Mouse (Mus musculus) MEL (cell line): ENCODE results near the gene Engase. TPM values are rescaled to one million over a fixed set of nuclear protein-coding genes. Genes with fewer than 3 reads are reported as not detected.

Source experiments
- DNase-seq: peaks from one replicate; pipeline ENCODE4 v3.0.0; 2011; ENCODE audit warnings: low read depth, low spot score
- H3K27ac ChIP-seq: 2 replicates; pipeline ENCODE4 v1.5.1; 2012; ENCODE audit warnings: low read depth, mild to moderate bottlenecking, control low read depth, low read length, moderate library complexity; ENCODE audit not compliant: control insufficient read depth
- H3K27me3 ChIP-seq, 2 experiments: fragments of 150-350 bp in 1 of 2; sonication (generic) in 1 of 2; 2 replicates each; pipeline ENCODE4 v1.6.1; 2012; ENCODE audit warnings: low read length in 2 of 2, mild to moderate bottlenecking in 2 of 2, improper control_type of control experiment in 1 of 2, moderate library complexity in 1 of 2; ENCODE audit not compliant: insufficient read depth in 2 of 2, control insufficient read depth in 1 of 2
- H3K36me3 ChIP-seq, 2 experiments: 2 replicates each; pipeline ENCODE4 v1.6.1; 2012 to 2014; ENCODE audit warnings: low read length in 2 of 2, improper control_type of control experiment in 1 of 2, inconsistent platforms in 1 of 2, mild to moderate bottlenecking in 1 of 2; ENCODE audit not compliant: insufficient read depth in 2 of 2, control insufficient read depth in 1 of 2
- H3K4me1 ChIP-seq, 2 experiments: fragments of 150-350 bp in 1 of 2; sonication (generic) in 1 of 2; 2 replicates each; pipeline ENCODE4 v1.6.1; 2012; ENCODE audit warnings: low read length in 2 of 2, improper control_type of control experiment in 1 of 2, mild to moderate bottlenecking in 1 of 2; ENCODE audit not compliant: insufficient read depth in 2 of 2, control insufficient read depth in 1 of 2
- H3K4me3 ChIP-seq, 2 experiments: fragments of 150-350 bp in 1 of 2; sonication (generic) in 1 of 2; 2 replicates each; pipeline ENCODE4 v1.5.1; 2012; ENCODE audit warnings: low read depth in 2 of 2, low read length in 2 of 2, mild to moderate bottlenecking in 2 of 2, moderate library complexity in 2 of 2, control low read depth in 1 of 2, improper control_type of control experiment in 1 of 2; ENCODE audit not compliant: control insufficient read depth in 1 of 2, insufficient read depth in 1 of 2
- H3K79me2 ChIP-seq: 2 replicates; pipeline ENCODE4 v1.6.1; 2012; ENCODE audit warnings: mild to moderate bottlenecking, low read length, moderate library complexity; ENCODE audit not compliant: control insufficient read depth, poor library complexity, insufficient read depth
- H3K9ac ChIP-seq: 2 replicates; pipeline ENCODE4 v1.6.1; 2012; ENCODE audit warnings: low read depth, mild to moderate bottlenecking, control low read depth, low read length, moderate library complexity; ENCODE audit not compliant: control insufficient read depth, poor library complexity, severe bottlenecking
- H3K9me3 ChIP-seq: fragments of 150-350 bp; sonication (generic); replicated peaks from 2 replicates; pipeline ENCODE4 v1.6.1; 2012; ENCODE audit warnings: mild to moderate bottlenecking, low read length, improper control_type of control experiment, moderate library complexity; ENCODE audit not compliant: insufficient read depth
- CHD1 ChIP-seq: IDR thresholded peaks from 2 replicates; pipeline ENCODE4 v1.6.1; 2012; ENCODE audit warnings: low read depth, mild to moderate bottlenecking, inconsistent platforms, low read length, improper control_type of control experiment
- ELF1 ChIP-seq: IDR thresholded peaks from 2 replicates; pipeline ENCODE4 v1.6.1; 2014; ENCODE audit warnings: low read depth, mild to moderate bottlenecking, inconsistent platforms, low read length, improper control_type of control experiment, moderate library complexity
- EP300 ChIP-seq, 2 experiments: IDR thresholded peaks; 2 replicates each; pipeline ENCODE4 v1.6.1; 2011; ENCODE audit warnings: improper control_type of control experiment in 2 of 2, low read length in 2 of 2, low read depth in 1 of 2, mild to moderate bottlenecking in 1 of 2
- ETS1 ChIP-seq: IDR thresholded peaks from 2 replicates; pipeline ENCODE4 v1.6.1; 2012; ENCODE audit warnings: low read depth, mild to moderate bottlenecking, inconsistent platforms, low read length, improper control_type of control experiment, moderate library complexity
- HCFC1 ChIP-seq: IDR thresholded peaks from 2 replicates; pipeline ENCODE4 v1.6.1; 2012; ENCODE audit warnings: low read depth, mild to moderate bottlenecking, inconsistent platforms, low read length, improper control_type of control experiment, moderate library complexity
- MAZ ChIP-seq: IDR thresholded peaks from 2 replicates; pipeline ENCODE4 v1.6.1; 2012; ENCODE audit warnings: low read depth, mild to moderate bottlenecking, inconsistent platforms, low read length, improper control_type of control experiment
- MEF2A ChIP-seq: IDR thresholded peaks from 2 replicates; pipeline ENCODE4 v1.6.1; 2014; ENCODE audit warnings: low read depth, mild to moderate bottlenecking, inconsistent platforms, low read length, improper control_type of control experiment; ENCODE audit not compliant: poor library complexity, insufficient replicate concordance, severe bottlenecking; ENCODE audit errors: extremely low read depth
- MXI1 ChIP-seq: IDR thresholded peaks from 2 replicates; pipeline ENCODE4 v1.6.1; 2011; ENCODE audit warnings: mild to moderate bottlenecking, low read depth, low read length, improper control_type of control experiment
- MYC ChIP-seq: IDR thresholded peaks from 2 replicates; pipeline ENCODE4 v1.6.1; 2011; ENCODE audit warnings: low read depth, mild to moderate bottlenecking, low read length, improper control_type of control experiment, moderate library complexity
- NELFE ChIP-seq: IDR thresholded peaks from 2 replicates; pipeline ENCODE4 v1.6.1; 2011; ENCODE audit warnings: low read depth, low read length, improper control_type of control experiment
- RCOR1 ChIP-seq: IDR thresholded peaks from 2 replicates; pipeline ENCODE4 v1.6.1; 2012; ENCODE audit warnings: low read depth, mild to moderate bottlenecking, inconsistent platforms, low read length, improper control_type of control experiment
- SIN3A ChIP-seq: IDR thresholded peaks from 2 replicates; pipeline ENCODE4 v1.6.1; 2012; ENCODE audit warnings: low read length, improper control_type of control experiment, inconsistent platforms
- SMC3 ChIP-seq: IDR thresholded peaks from 2 replicates; pipeline ENCODE4 v1.6.1; 2011; ENCODE audit warnings: low read depth, low read length, improper control_type of control experiment
- TBP ChIP-seq: IDR thresholded peaks from 2 replicates; pipeline ENCODE4 v1.8.0; 2011; ENCODE audit warnings: low read depth, low read length, improper control_type of control experiment
- TCF12 ChIP-seq: IDR thresholded peaks from 2 replicates; pipeline ENCODE4 v1.6.1; 2014; ENCODE audit warnings: low read depth, mild to moderate bottlenecking, inconsistent platforms, low read length, improper control_type of control experiment, moderate library complexity
- USF1 ChIP-seq: IDR thresholded peaks from 2 replicates; pipeline ENCODE4 v1.6.1; 2014; ENCODE audit warnings: low read depth, mild to moderate bottlenecking, inconsistent platforms, low read length, improper control_type of control experiment, moderate library complexity
- USF2 ChIP-seq, 2 experiments: IDR thresholded peaks; 2 replicates each; pipeline ENCODE4 v1.6.1; 2011 to 2012; ENCODE audit warnings: improper control_type of control experiment in 2 of 2, low read length in 2 of 2, borderline replicate concordance in 1 of 2, inconsistent platforms in 1 of 2, low read depth in 1 of 2, mild to moderate bottlenecking in 1 of 2; ENCODE audit not compliant: insufficient read depth in 1 of 2
- ZC3H11A ChIP-seq: IDR thresholded peaks from 2 replicates; pipeline ENCODE4 v1.6.1; 2012; ENCODE audit warnings: low read depth, mild to moderate bottlenecking, inconsistent platforms, low read length, improper control_type of control experiment
- ZKSCAN1 ChIP-seq: IDR thresholded peaks from 2 replicates; pipeline ENCODE4 v1.6.1; 2012; ENCODE audit warnings: low read depth, mild to moderate bottlenecking, inconsistent platforms, low read length, improper control_type of control experiment, moderate library complexity
- ZNF384 ChIP-seq: IDR thresholded peaks from 2 replicates; pipeline ENCODE4 v1.6.1; 2012; ENCODE audit warnings: low read depth, mild to moderate bottlenecking, inconsistent platforms, low read length, improper control_type of control experiment
- polyA plus RNA-seq, 2 experiments: library from polyadenylated mRNA; stranded (reverse) in 1 of 2; unstranded in 1 of 2; fragments of >175 nt in 1 of 2; fragments of >200 nt in 1 of 2; gene quantifications; 2 replicates each; pipeline versions ENCODE4 v1.2.1 to v1.2.4; 2012; ENCODE audit warnings: low replicate concordance in 2 of 2, low read depth in 1 of 2; ENCODE audit not compliant: insufficient read length in 2 of 2, insufficient read depth in 1 of 2, missing spikeins in 1 of 2
- total RNA-seq: library from RNA; depleted of rRNA; stranded (reverse); fragments of 300-350 nt; gene quantifications from 2 replicates; pipeline ENCODE4 v1.2.3, GENCODE M21; 2012

The Engase gene
- total and polyA plus RNA-seq, 3 experiments, result 15.3 to 23.5 TPM; not detected in 1

DNA sequence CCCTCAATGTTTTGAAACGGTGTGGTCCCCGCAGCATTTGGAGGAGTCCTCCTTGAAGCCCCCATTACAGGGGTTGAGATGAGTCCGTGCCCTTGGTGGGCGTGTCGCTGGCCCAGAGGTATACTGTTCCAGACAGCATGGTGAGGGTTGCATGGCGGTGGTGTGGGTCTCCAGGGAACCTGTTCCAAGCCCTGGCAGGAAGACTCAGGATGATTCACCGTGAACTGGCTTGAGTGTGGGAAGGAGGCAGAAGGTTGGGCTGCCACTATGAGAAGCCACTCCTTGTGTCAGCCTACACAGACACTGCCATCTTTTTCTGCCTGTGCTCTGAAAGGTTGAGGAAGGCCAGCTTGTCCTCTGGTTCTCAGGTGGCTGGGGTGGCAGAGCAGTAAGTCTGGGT, 41.3 kb downstream of the Engase start:
- TF ChIP-seq ZNF384, result no peak
- TF ChIP-seq NELFE, result no peak
- TF ChIP-seq MEF2A, result no peak
- no peak for TF ChIP-seq CHD1
- TF ChIP-seq TCF12, result no peak
- TF ChIP-seq SIN3A, result no peak
- no peak for TF ChIP-seq SMC3
- TF ChIP-seq ZC3H11A, result no peak
- TF ChIP-seq MXI1, result no peak
- TF ChIP-seq RCOR1, result no peak
- no peak for TF ChIP-seq ZKSCAN1
- TF ChIP-seq ELF1, result no peak
- TF ChIP-seq EP300 (IDR thresholded peaks at IDR 0.05; ENCODE audit: low read depth in 1 of 2, low read length in 2 of 2), result no peak
- no peak for TF ChIP-seq MAZ
- TF ChIP-seq ETS1, result no peak
- TF ChIP-seq MYC, result no peak
- TF ChIP-seq USF1, result no peak
- no peak for TF ChIP-seq TBP
- Histone ChIP-seq H3K9ac (no peak overlapping the region), H3K79me2 (no peaks in the 10 kb centered on the region), H3K36me3 (no peaks in the 10 kb centered on the region), H3K9me3 (no peaks in the 10 kb centered on the region), H3K27ac (no peak overlapping the region), H3K4me1 (no peaks in the 10 kb centered on the region), H3K27me3 (no peaks in the 10 kb centered on the region), H3K4me3 (no peak overlapping the region)
- DNase-seq, result no peak

DNA sequence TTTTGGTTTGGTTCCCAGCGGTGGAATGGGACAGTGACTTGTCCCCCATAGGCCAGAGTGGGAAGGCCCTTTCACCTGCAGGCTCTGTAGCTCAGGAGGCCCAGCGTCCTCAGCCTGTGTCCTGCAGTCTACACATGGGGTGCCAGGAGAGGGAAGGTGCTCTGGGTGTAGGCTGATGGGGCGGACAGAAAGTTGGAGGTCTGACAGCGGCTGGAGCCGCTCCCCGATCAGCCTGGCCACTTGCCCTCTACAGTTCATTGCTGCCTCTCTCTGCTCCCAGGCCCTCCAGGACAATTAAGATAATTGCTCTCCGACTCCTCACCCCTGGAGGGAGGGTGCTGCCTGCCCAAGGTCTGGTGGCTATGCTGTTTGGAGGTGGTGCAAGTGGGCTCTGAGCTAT, 42.1 kb downstream of the Engase start:
- H3K27ac ChIP-seq, result no peak overlapping the region
- no peaks in the 10 kb centered on the region for H3K27me3 ChIP-seq
- H3K4me1 ChIP-seq, result no peaks in the 10 kb centered on the region
- H3K36me3 ChIP-seq, result no peaks in the 10 kb centered on the region
- H3K9me3 ChIP-seq, result no peaks in the 10 kb centered on the region
- no peak overlapping the region for H3K4me3 ChIP-seq
- no peak for DNase-seq
- no peak overlapping the region for H3K9ac ChIP-seq
- no peak for TF ChIP-seq ZNF384
- TF ChIP-seq HCFC1, result no peak
- TF ChIP-seq USF2 (IDR thresholded peaks at IDR 0.05; ENCODE audit: borderline replicate concordance in 1 of 2, insufficient read depth in 1 of 2, low read depth in 1 of 2, low read length in 2 of 2), result no peak
- H3K79me2 ChIP-seq, result no peaks in the 10 kb centered on the region
